Mouse (Mus musculus) forebrain, embryonic 12.5 days (tissue): Measurements from ENCODE around the gene Samm50. TPM values are rescaled to one million over a fixed set of nuclear protein-coding genes. Genes with fewer than 3 reads are reported as not detected.

Experiments used
- ATAC-seq: fragments of 200-750 bp; cut with Nextera tagmentation; 2 replicates; pipeline ENCODE4 v1.8.0; 2017; ENCODE audit warnings: moderate TSS enrichment; ENCODE audit not compliant: low FRiP score
- H3K27ac ChIP-seq: fragments of 300-500 bp; sonication (generic); 2 replicates; pipeline ENCODE4 v1.5.1; 2016; ENCODE audit warnings: mild to moderate bottlenecking
- H3K27me3 ChIP-seq: fragments of 300-500 bp; sonication (generic); 2 replicates; pipeline ENCODE4 v1.6.1; 2016; ENCODE audit warnings: mild to moderate bottlenecking
- H3K36me3 ChIP-seq: fragments of 300-500 bp; sonication (generic); replicated peaks from 2 replicates; pipeline ENCODE4 v1.6.1; 2016; ENCODE audit warnings: mild to moderate bottlenecking
- H3K4me1 ChIP-seq: fragments of 300-500 bp; sonication (generic); 2 replicates; pipeline ENCODE4 v1.6.1; 2016
- H3K4me2 ChIP-seq: fragments of 300-500 bp; sonication (generic); 2 replicates; pipeline ENCODE4 v1.6.1; 2016; ENCODE audit warnings: mild to moderate bottlenecking, moderate library complexity
- H3K4me3 ChIP-seq: fragments of 300-500 bp; sonication (generic); replicated peaks from 2 replicates; pipeline ENCODE4 v1.5.1; 2016; ENCODE audit warnings: mild to moderate bottlenecking
- H3K9ac ChIP-seq: fragments of 300-500 bp; sonication (generic); 2 replicates; pipeline ENCODE4 v1.6.1; 2016; ENCODE audit warnings: mild to moderate bottlenecking
- H3K9me3 ChIP-seq: fragments of 300-500 bp; sonication (generic); 2 replicates; pipeline ENCODE4 v1.6.1; 2016
- WGBS: fragments of 180-500 bp; shearing (Covaris S2); methylation state at CpG from one replicate; pipeline ENCODE4 v1.1.7; 2016; 5-methylcytosine and 5-hydroxymethylcytosine counted together
- polyA plus RNA-seq: library from polyadenylated mRNA; unstranded; fragments of >200 nt; fragmentation: Nextera tagmentation; extraction: Ambion mirVana; gene quantifications from 2 replicates; pipeline ENCODE4 v1.2.1, GENCODE M21; 2016

The Samm50 gene
- polyA plus RNA-seq, 1 experiment from 2014 or later: 95.9 TPM

GRCm38 (mm10) chr15:84251227-84251626, 59.2 kb downstream of the Samm50 start:
- H3K4me2 ChIP-seq: no peak overlapping the region
- H3K9ac ChIP-seq: no peak overlapping the region
- H3K4me1 ChIP-seq: peaks cover 13% of the 10 kb centered on the region
- WGBS: 68% methylated on average over 13 of the region's 13 CpGs
- no peak overlapping the region for H3K4me3 ChIP-seq
- 0 out of 2 replicates have a peak, but pooled peaks cover 11% of the 10 kb centered on the region for H3K27me3 ChIP-seq
- no peaks in the 10 kb centered on the region for H3K36me3 ChIP-seq
- H3K9me3 ChIP-seq: 0 out of 2 replicates have a peak, but pooled peaks cover 3% of the 10 kb centered on the region
- H3K27ac ChIP-seq: no peak overlapping the region
- ATAC-seq: no peak

GRCm38 (mm10) chr15:84252645-84253044, 60.6 kb downstream of the Samm50 start:
- Histone ChIP-seq H3K4me1 (peaks cover 23% of the 10 kb centered on the region), H3K4me3 (no peak overlapping the region), H3K9ac (no peak overlapping the region), H3K27me3 (peaks cover 18% of the 10 kb centered on the region), H3K27ac (no peak overlapping the region), H3K9me3 (no peaks in the 10 kb centered on the region), H3K4me2 (no peak overlapping the region), H3K36me3 (no peaks in the 10 kb centered on the region)
- ATAC-seq: no peak
- WGBS: 94% methylated on average over 7 of the region's 7 CpGs

DNA sequence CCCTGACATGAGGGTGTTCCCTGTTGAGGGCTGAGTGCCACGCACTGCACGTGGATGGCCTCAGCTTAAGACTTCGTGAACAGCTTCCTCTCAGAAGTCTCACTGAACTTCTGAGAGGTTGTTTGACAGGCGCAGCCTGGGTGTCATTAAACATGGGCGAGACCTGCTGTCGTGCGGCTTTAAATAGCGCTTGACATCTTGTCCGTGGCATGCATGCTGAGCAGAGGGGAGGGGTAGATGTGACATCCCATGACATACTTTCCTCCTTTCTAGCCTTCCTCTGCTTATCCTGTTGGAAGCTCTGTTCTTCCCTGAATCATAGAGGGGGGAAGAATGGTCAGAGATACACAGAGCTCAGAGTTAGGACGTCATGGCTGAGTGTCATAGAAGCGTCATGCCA, 61.7 kb downstream of the Samm50 start:
- Histone ChIP-seq H3K36me3 (no peaks in the 10 kb centered on the region), H3K9ac (no peak overlapping the region), H3K9me3 (no peaks in the 10 kb centered on the region), H3K4me1 (peaks cover 31% of the 10 kb centered on the region), H3K4me2 (no peak overlapping the region), H3K4me3 (no peak overlapping the region), H3K27ac (no peak overlapping the region), H3K27me3 (peaks cover 28% of the 10 kb centered on the region)
- ATAC-seq: no peak
- WGBS: 72% methylated on average over 11 of the region's 11 CpGs

DNA sequence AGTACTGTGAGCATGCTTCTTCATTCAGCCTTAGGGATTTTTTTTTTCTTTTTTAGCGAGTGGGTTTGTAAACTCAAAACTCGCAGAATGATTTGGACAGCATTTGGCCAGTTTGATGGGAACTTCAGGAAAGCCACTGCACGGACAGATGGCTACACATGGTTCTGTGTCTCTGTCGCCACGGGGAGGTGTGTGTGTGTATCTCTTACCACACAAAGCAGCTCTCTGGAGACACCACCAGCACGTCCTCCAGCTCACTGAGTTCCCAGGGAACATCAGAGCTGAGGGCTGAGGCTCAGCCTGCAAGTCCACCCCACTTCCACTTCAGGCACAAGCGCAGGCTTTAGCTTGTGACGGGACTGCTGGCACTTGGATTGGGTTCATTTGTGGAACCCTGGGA, 62.3 kb downstream of the Samm50 start:
- H3K27ac ChIP-seq: no peak overlapping the region
- no peak for ATAC-seq
- H3K4me1 ChIP-seq: peaks cover 35% of the 10 kb centered on the region
- H3K27me3 ChIP-seq: peaks cover 35% of the 10 kb centered on the region
- no peaks in the 10 kb centered on the region for H3K36me3 ChIP-seq
- H3K4me2 ChIP-seq: no peak overlapping the region
- H3K9me3 ChIP-seq: no peaks in the 10 kb centered on the region
- H3K9ac ChIP-seq: no peak overlapping the region
- 84% methylated on average over 8 of the region's 8 CpGs for WGBS
- H3K4me3 ChIP-seq: no peak overlapping the region

DNA sequence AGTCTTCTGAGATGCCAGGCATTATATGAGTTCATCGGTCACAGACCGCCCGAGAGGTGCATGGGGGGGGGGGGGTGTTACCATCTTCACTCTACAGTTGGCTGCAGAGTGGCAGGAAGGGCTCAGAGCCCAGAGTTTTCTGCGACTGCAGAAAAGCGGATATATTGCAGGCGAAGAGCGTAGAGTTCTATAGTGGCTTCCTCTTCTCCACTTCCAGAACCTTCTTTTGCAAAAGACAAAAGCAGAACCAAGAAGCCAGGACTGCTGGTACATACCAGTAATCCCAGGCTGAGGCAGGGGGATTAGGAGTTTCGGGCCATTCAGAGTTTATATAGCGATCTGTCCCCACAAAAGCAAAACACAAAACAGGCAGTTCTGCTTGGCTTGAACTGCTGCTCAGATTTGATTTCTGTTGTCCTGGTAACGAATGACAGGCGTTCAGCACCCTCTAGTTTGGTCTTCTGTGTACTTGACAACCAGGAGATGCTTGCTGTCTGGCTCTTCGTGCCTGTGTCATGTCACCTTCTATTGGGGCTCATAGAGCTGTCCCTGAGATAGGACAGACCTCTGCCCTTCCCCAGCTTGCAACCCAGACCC, 64.3 kb downstream of the Samm50 start:
- Histone ChIP-seq H3K27ac (no peak overlapping the region), H3K4me2 (no peak overlapping the region), H3K4me1 (peaks cover 44% of the 10 kb centered on the region), H3K9me3 (no peaks in the 10 kb centered on the region), H3K36me3 (no peaks in the 10 kb centered on the region), H3K4me3 (no peak overlapping the region), H3K9ac (no peak overlapping the region), H3K27me3 (peaks cover 50% of the 10 kb centered on the region)
- ATAC-seq: no peak
- 69% methylated on average over 12 of the region's 12 CpGs for WGBS

DNA sequence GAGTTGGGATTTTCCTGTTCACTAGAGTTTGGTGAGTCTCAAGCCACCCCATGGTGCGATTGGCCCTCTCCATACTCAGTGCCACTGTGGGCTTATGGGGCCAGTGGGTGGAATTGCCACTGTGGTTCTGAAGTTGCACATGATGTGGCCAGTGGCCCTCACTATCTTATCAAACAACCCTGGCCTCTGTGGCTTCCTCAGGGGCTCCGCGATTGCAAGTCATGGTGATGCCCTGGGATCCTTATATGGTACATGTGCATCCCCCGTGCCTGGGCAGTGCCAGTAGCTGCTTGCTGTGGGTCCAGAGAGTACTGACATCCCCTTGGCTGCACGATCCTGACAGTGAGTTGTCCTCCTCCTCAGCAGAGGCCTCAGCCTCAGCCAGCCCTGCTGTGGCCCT, 64.8 kb downstream of the Samm50 start:
- Histone ChIP-seq H3K9me3 (no peaks in the 10 kb centered on the region), H3K9ac (no peak overlapping the region), H3K36me3 (no peaks in the 10 kb centered on the region), H3K4me1 (peaks cover 42% of the 10 kb centered on the region), H3K27ac (no peak overlapping the region), H3K4me2 (no peak overlapping the region), H3K27me3 (peaks cover 51% of the 10 kb centered on the region), H3K4me3 (no peak overlapping the region)
- ATAC-seq: no peak
- WGBS: 92% methylated on average over 5 of the region's 5 CpGs

DNA sequence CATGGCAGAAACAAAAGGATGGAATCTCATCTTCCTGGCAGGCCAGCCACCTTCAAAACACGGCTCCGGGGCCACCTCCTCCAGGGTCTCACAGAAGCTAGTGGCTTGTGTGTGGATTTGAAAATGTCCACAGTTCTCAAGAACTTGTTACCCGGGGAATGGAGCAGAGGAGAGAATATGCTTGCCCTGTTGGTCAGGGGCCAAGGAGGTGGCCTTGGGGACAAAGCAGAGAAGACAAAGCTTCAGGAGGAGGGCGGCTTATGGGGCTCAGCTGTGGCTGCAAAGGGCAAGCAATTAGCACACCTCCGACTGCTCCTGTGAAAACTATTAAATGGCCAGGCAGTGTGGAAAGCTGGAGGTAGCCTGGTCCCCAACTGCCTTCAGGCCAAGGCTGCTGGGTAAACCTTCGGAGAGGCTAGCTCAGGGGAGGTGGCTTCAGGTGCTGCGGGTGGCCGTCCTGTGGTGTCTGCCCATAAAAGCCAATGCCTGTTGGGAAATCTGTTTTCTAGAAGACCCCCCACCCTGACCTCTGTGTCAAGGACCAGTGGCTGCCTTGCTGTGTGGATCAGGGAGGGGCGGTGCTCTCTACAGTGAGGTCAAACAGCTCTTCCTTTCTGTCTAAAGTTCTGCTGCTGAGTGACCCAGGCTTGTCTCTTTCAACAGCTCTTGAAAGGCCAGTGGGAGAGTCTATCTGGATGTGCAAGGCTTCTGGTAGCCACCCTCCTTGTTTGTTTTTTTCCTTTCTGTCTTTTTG, 66.7 kb downstream of the Samm50 start:
- H3K4me1 ChIP-seq: peaks cover 47% of the 10 kb centered on the region
- 45% methylated on average over 9 of the region's 9 CpGs for WGBS
- peaks cover 54% of the 10 kb centered on the region for H3K27me3 ChIP-seq

GRCm38 (mm10) chr15:84260123-84260822, 68.2 kb downstream of the Samm50 start:
- H3K27ac ChIP-seq: peak overlapping the region; percentile 82
- peaks cover 54% of the 10 kb centered on the region for H3K27me3 ChIP-seq
- no peak overlapping the region for H3K9ac ChIP-seq
- no peaks in the 10 kb centered on the region for H3K36me3 ChIP-seq
- H3K4me3 ChIP-seq: no peak overlapping the region
- peaks cover 50% of the 10 kb centered on the region for H3K4me1 ChIP-seq
- ATAC-seq: peak; percentile 80
- H3K9me3 ChIP-seq: no peaks in the 10 kb centered on the region
- 20% methylated on average over 22 of the region's 22 CpGs for WGBS
- peak overlapping the region; percentile 40 for H3K4me2 ChIP-seq

More for the DNA sequence above, 66.7 kb downstream of the Samm50 start:
- Histone ChIP-seq H3K9ac (no peak overlapping the region), H3K27ac (no peak overlapping the region), H3K9me3 (no peaks in the 10 kb centered on the region), H3K4me2 (no peak overlapping the region), H3K36me3 (no peaks in the 10 kb centered on the region), H3K4me3 (no peak overlapping the region)
- ATAC-seq: no peak

GRCm38 (mm10) chr15:84262630-84263029, 70.6 kb downstream of the Samm50 start:
- H3K9ac ChIP-seq: no peak overlapping the region
- H3K4me3 ChIP-seq: no peak overlapping the region
- no peaks in the 10 kb centered on the region for H3K9me3 ChIP-seq
- 91% methylated on average over 6 of the region's 6 CpGs for WGBS
- H3K27me3 ChIP-seq: peaks cover 48% of the 10 kb centered on the region
- H3K27ac ChIP-seq: no peak overlapping the region
- H3K4me1 ChIP-seq: peaks cover 44% of the 10 kb centered on the region
- no peak overlapping the region for H3K4me2 ChIP-seq
- no peak for ATAC-seq
- H3K36me3 ChIP-seq: no peaks in the 10 kb centered on the region

GRCm38 (mm10) chr15:84263573-84263972, 71.5 kb downstream of the Samm50 start:
- Histone ChIP-seq H3K27ac (0 out of 2 replicates have a peak overlapping the region, but pooled peaks have one; percentile 13), H3K4me2 (no peak overlapping the region), H3K27me3 (peaks cover 39% of the 10 kb centered on the region), H3K4me1 (peaks cover 39% of the 10 kb centered on the region), H3K4me3 (no peak overlapping the region), H3K36me3 (no peaks in the 10 kb centered on the region), H3K9ac (no peak overlapping the region), H3K9me3 (no peaks in the 10 kb centered on the region)
- no peak for ATAC-seq
- WGBS: 43% methylated on average over 2 of the region's 2 CpGs

GRCm38 (mm10) chr15:84265141-84265540, 73.1 kb downstream of the Samm50 start:
- no peak for ATAC-seq
- Histone ChIP-seq H3K4me3 (no peak overlapping the region), H3K9me3 (no peaks in the 10 kb centered on the region), H3K4me1 (peaks cover 30% of the 10 kb centered on the region), H3K27me3 (peaks cover 24% of the 10 kb centered on the region; the same call in 1 of the 2 replicates), H3K9ac (no peak overlapping the region), H3K27ac (no peak overlapping the region), H3K36me3 (no peaks in the 10 kb centered on the region), H3K4me2 (no peak overlapping the region)
- 68% methylated on average over 11 of the region's 11 CpGs for WGBS

DNA sequence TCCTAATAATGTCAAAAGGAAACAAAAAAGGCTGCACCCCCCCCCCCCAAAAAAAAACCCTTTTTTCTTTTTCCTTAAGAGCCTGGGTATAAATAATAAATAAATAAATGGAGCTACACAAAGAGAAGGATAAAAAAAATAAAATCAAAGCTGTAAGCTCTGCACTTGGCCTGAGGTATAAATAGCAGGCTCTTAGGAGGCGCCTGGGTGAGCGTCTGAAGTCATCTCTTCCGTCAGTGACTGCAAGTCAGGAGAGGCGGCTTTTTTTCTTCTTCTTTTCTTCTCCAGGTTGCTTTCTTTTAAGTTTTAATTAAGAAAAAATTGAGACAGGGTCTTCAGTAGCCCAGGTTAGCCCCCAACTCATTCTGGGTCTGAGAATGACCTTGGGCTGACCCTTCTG, 74.2 kb downstream of the Samm50 start:
- Histone ChIP-seq H3K4me3 (no peak overlapping the region), H3K9me3 (no peaks in the 10 kb centered on the region), H3K4me1 (peaks cover 19% of the 10 kb centered on the region), H3K27me3 (peaks cover 17% of the 10 kb centered on the region; the same call in 1 of the 2 replicates), H3K9ac (no peak overlapping the region), H3K36me3 (no peaks in the 10 kb centered on the region), H3K27ac (no peak overlapping the region), H3K4me2 (no peak overlapping the region)
- no peak for ATAC-seq
- WGBS: 68% methylated on average over 4 of the region's 4 CpGs
